Mouse (Mus musculus) heart, adult 2 months (tissue): ENCODE measurements around the gene Sec22b.

Experiments
- CTCF ChIP-seq: fragments of 200-600 bp; IDR thresholded peaks from 2 replicates; pipeline ENCODE4 v1.8.1; 2022; ENCODE audit warnings: antibody characterized with exemption, mild to moderate bottlenecking, moderate library complexity
- EP300 ChIP-seq: fragments of 200-500 bp; IDR thresholded peaks from 2 replicates; pipeline ENCODE4 v1.6.1; 2011; ENCODE audit warnings: low read depth, low read length, control low read depth; ENCODE audit not compliant: insufficient read depth
- POLR2A ChIP-seq: fragments of 200-500 bp; IDR thresholded peaks from 2 replicates; pipeline ENCODE4 v1.6.1; 2011; ENCODE audit warnings: mild to moderate bottlenecking, low read depth, low read length, control low read depth; ENCODE audit not compliant: insufficient read depth

DNA sequence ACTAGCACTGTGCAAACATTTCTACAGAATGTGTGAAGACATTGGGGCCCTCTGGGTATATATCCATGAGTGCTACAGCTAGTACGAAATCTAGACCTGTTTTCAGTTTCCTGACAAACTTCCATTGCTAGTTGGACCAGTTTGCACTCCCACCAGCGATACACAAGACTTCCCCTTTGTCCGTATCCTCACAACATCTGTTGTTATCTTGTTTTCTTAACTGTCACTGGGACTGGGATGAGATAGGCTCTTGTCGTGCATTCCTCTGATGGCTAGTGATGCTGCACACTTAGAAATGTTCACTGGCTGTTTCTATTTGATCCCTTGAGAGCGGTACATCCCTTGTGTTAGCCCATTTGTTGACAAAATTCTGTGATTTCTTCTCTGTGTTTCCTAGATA is 49.0 kb downstream of the Sec22b start:
- TF ChIP-seq POLR2A (no peak), CTCF (no peak), EP300 (no peak)
